Mouse (Mus musculus) hindbrain, embryonic 10.5 days (tissue): Measurements from ENCODE around the gene Hnrnpd. TPM values are rescaled to one million over a fixed set of nuclear protein-coding genes. Genes with fewer than 3 reads are reported as not detected.

Experiments
- DNase-seq: peaks from one replicate; pipeline ENCODE4 v3.0.0-alpha.2; 2017; ENCODE audit warnings: low spot score
- H3K27ac ChIP-seq: fragments of 300-500 bp; sonication (generic); 2 replicates; pipeline ENCODE4 v1.5.1; 2016; ENCODE audit warnings: mild to moderate bottlenecking, moderate library complexity
- H3K27me3 ChIP-seq: fragments of 300-500 bp; sonication (generic); 2 replicates; pipeline ENCODE4 v1.6.1; 2016; ENCODE audit warnings: mild to moderate bottlenecking; ENCODE audit not compliant: poor library complexity, insufficient read depth, severe bottlenecking
- H3K36me3 ChIP-seq: fragments of 300-500 bp; sonication (generic); 2 replicates; pipeline ENCODE4 v1.6.1; 2016; ENCODE audit warnings: mild to moderate bottlenecking, moderate library complexity
- H3K4me1 ChIP-seq: fragments of 300-500 bp; sonication (generic); replicated peaks from 2 replicates; pipeline ENCODE4 v1.6.1; 2016; ENCODE audit warnings: mild to moderate bottlenecking
- H3K4me3 ChIP-seq: fragments of 300-500 bp; sonication (generic); 2 replicates; pipeline ENCODE4 v1.5.1; 2016; ENCODE audit warnings: mild to moderate bottlenecking, moderate library complexity
- H3K9me3 ChIP-seq: fragments of 300-500 bp; sonication (generic); 2 replicates; pipeline ENCODE4 v1.6.1; 2016; ENCODE audit warnings: mild to moderate bottlenecking, moderate library complexity
- WGBS: fragments of 180-500 bp; shearing (Covaris S2); methylation state at CpG from one replicate; pipeline ENCODE4 v1.1.7; 2016; 5-methylcytosine and 5-hydroxymethylcytosine counted together
- polyA plus RNA-seq: library from polyadenylated mRNA; unstranded; fragments of >200 nt; fragmentation: Nextera tagmentation; extraction: Ambion mirVana; gene quantifications from 2 replicates; pipeline ENCODE4 v1.2.1, GENCODE M21; 2016

Gene Hnrnpd
- polyA plus RNA-seq, 1 experiment from 2014 or later = 280 TPM

DNA sequence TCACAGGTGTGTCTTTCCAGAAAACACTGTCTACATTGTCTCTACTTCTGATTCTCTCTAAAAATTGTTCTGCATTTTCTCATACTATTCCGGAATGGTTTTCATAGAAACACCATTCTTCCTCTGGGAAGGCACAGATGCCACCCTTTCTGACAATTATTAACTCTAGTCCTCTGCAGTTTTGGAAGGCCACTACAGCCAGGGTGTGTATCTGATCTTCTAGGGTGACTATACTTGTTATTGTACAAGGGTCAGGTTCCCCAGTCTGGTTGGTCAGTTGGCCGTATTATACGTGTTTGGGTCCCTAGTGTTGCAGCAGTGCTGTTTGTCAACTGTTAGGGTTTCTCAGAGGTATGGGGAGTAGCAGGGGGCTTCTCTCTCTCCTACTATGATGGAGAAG is 15.9 kb upstream of the Hnrnpd start:
- WGBS = 97% methylated on average over 3 of the region's 3 CpGs
- H3K4me3 ChIP-seq = no peak overlapping the region
- no peak for DNase-seq

GRCm38 (mm10) chr5:99994166-99994565 is 15.4 kb upstream of the Hnrnpd start:
- WGBS = 71% methylated on average over 3 of the region's 3 CpGs
- H3K27ac ChIP-seq = no peak overlapping the region
- H3K4me1 ChIP-seq = no peaks in the 10 kb centered on the region
- H3K36me3 ChIP-seq = no peaks in the 10 kb centered on the region
- no peak overlapping the region for H3K4me3 ChIP-seq
- H3K27me3 ChIP-seq = no peaks in the 10 kb centered on the region
- no peak for DNase-seq
- H3K9me3 ChIP-seq = peaks cover 3% of the 10 kb centered on the region; the same call in 1 of the 2 replicates

More for the DNA sequence above, 15.9 kb upstream of the Hnrnpd start:
- H3K36me3 ChIP-seq = no peaks in the 10 kb centered on the region
- no peaks in the 10 kb centered on the region for H3K27me3 ChIP-seq
- H3K4me1 ChIP-seq = no peaks in the 10 kb centered on the region
- peaks cover 3% of the 10 kb centered on the region; the same call in 1 of the 2 replicates for H3K9me3 ChIP-seq
- H3K27ac ChIP-seq = no peak overlapping the region

DNA sequence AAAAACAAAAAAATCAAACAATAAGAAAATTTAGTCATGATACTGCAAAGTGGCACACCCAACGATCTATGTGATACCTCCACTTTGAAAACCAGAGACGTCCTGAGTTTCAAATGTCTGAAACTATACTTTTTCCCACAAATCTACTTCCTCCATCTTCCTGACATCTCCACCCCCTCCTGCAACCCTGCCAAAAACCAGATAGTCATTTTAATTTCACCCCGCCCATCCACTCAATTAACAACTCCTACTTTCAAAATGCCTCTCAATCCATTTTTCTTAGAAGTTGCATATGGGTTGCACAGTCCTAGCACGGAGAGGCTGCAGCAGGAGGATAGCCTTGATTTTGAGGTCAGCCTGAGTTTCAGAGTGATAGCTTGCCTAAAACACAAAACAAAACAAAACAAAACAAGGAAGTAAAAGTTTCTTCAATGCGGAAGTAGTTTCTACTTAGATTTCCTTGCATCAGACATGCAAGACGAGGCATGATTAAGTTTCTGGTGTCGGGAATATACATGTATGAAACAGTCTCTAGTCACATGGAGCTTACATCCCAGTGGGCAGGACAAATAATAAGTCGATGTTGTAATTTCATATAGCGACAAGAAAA is 4.8 kb upstream of the Hnrnpd start:
- Histone ChIP-seq H3K9me3 (no peaks in the 10 kb centered on the region), H3K4me1 (peaks cover 4% of the 10 kb centered on the region), H3K27me3 (no peaks in the 10 kb centered on the region), H3K4me3 (no peak overlapping the region), H3K27ac (no peak overlapping the region), H3K36me3 (peaks cover 6% of the 10 kb centered on the region)
- no peak for DNase-seq
- WGBS = 92% methylated on average over 9 of the region's 9 CpGs

- under 1% methylated on average over 46 of the region's 50 CpGs for WGBS
These were observed 1.0 kb downstream of the Hnrnpd start for GRCm38 (mm10) chr5:99977516-99978301.

GRCm38 (mm10) chr5:99976334-99976955 is 2.3 kb downstream of the Hnrnpd start:
- no peak for DNase-seq
- Histone ChIP-seq H3K4me3 (peak overlapping the region; percentile 96), H3K27me3 (no peaks in the 10 kb centered on the region), H3K9me3 (no peaks in the 10 kb centered on the region), H3K36me3 (peaks cover 48% of the 10 kb centered on the region), H3K27ac (peak overlapping the region; percentile 100), H3K4me1 (peaks cover 39% of the 10 kb centered on the region)
- 27% methylated on average over 8 of the region's 8 CpGs for WGBS

More at GRCm38 (mm10) chr5:99977516-99978301, 1.0 kb downstream of the Hnrnpd start:
- peak overlapping the region; percentile 100 for H3K27ac ChIP-seq
- DNase-seq = peak; percentile 80
- H3K27me3 ChIP-seq = no peaks in the 10 kb centered on the region
- no peaks in the 10 kb centered on the region for H3K9me3 ChIP-seq
- H3K4me3 ChIP-seq = peak overlapping the region; percentile 96
- H3K36me3 ChIP-seq = peaks cover 36% of the 10 kb centered on the region
- peaks cover 38% of the 10 kb centered on the region for H3K4me1 ChIP-seq

DNA sequence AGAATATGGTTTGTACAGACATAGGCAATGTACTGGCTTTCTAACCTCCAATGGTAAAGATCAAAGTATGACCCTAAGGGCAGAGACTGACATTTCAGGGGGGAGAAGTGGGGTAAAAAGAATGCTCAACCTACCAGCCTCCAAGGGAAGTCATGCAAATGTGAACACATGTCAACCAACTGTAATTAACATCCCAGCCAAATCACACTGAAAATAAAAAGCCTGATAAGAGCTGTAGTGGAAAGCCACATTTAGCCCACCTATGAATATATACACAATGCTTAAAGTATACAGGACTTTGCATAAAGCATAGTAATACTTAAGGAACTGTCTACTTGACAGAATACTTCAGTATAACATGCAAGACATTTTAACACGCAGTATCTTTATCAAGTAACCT is 3.0 kb downstream of the Hnrnpd start:
- Histone ChIP-seq H3K27me3 (no peaks in the 10 kb centered on the region), H3K9me3 (no peaks in the 10 kb centered on the region), H3K36me3 (peaks cover 54% of the 10 kb centered on the region), H3K4me1 (peaks cover 39% of the 10 kb centered on the region), H3K27ac (no peak overlapping the region), H3K4me3 (peak overlapping the region; percentile 96)
- WGBS = 80% methylated on average over 1 of the region's 1 CpGs
- no peak for DNase-seq

GRCm38 (mm10) chr5:99975061-99975460 is 3.7 kb downstream of the Hnrnpd start:
- Histone ChIP-seq H3K4me1 (peaks cover 39% of the 10 kb centered on the region), H3K9me3 (no peaks in the 10 kb centered on the region), H3K27ac (no peak overlapping the region), H3K4me3 (peak overlapping the region; percentile 96), H3K27me3 (no peaks in the 10 kb centered on the region), H3K36me3 (peaks cover 56% of the 10 kb centered on the region)
- DNase-seq = no peak
- 76% methylated on average over 4 of the region's 4 CpGs for WGBS

DNA sequence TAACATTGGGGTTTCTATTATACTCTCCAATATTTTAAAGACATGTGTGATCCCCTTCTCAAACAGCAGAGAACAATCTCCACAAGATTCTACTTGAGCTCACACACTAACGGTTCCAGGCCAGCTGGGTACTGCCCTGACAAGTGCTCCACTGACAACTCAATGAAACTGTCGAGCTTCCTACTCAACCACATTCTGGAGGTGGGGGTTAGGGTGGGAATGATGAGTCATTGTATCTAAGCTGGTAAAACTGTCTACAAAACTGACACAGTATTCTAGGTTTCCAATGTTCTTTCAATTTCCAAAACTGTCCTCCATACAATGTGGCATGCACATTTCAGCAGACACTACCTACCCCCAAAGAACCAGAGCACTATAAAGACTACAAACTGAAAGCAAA is 4.8 kb downstream of the Hnrnpd start:
- Histone ChIP-seq H3K9me3 (no peaks in the 10 kb centered on the region), H3K4me1 (peaks cover 35% of the 10 kb centered on the region), H3K4me3 (peak overlapping the region; percentile 96; the same call in 1 of the 2 replicates), H3K36me3 (peaks cover 66% of the 10 kb centered on the region), H3K27ac (no peak overlapping the region), H3K27me3 (no peaks in the 10 kb centered on the region)
- no peak for DNase-seq
- 32% methylated on average over 2 of the region's 2 CpGs for WGBS

DNA sequence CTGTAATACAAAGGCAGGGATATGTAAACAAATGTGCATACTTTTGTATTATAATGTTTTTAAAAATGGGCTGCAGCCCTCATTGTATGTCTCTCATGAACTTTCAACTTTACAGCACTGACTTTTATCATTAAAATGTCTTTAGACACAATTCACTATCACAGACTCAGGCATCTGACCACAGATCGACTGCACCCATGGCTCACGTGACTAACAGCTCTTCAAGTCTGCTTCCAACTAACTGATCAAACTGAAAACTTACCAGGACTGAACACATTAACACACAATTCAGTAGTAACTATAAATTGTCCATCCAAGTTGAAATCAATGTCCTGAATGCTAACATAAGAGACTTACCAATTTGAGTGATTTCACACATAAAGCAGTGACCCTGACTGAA is 18.8 kb downstream of the Hnrnpd start:
- Histone ChIP-seq H3K36me3 (peaks cover 83% of the 10 kb centered on the region), H3K27ac (no peak overlapping the region), H3K4me3 (no peak overlapping the region), H3K9me3 (no peaks in the 10 kb centered on the region), H3K27me3 (no peaks in the 10 kb centered on the region), H3K4me1 (peaks cover 2% of the 10 kb centered on the region; the same call in 1 of the 2 replicates)
- DNase-seq = no peak
- 89% methylated on average over 2 of the region's 2 CpGs for WGBS

- Histone ChIP-seq H3K27ac (no peak overlapping the region), H3K4me3 (no peak overlapping the region), H3K4me1 (peaks cover 8% of the 10 kb centered on the region), H3K36me3 (peaks cover 77% of the 10 kb centered on the region), H3K9me3 (no peaks in the 10 kb centered on the region), H3K27me3 (no peaks in the 10 kb centered on the region)
- WGBS = 77% methylated on average over 2 of the region's 2 CpGs
- DNase-seq = no peak
These were observed 19.4 kb downstream of the Hnrnpd start for GRCm38 (mm10) chr5:99959236-99959936.

GRCm38 (mm10) chr5:99958666-99959065 is 20.1 kb downstream of the Hnrnpd start:
- H3K9me3 ChIP-seq = no peaks in the 10 kb centered on the region
- 98% methylated on average over 1 of the region's 1 CpGs for WGBS
- no peak overlapping the region for H3K4me3 ChIP-seq
- DNase-seq = no peak
- H3K27me3 ChIP-seq = no peaks in the 10 kb centered on the region
- H3K36me3 ChIP-seq = peaks cover 70% of the 10 kb centered on the region
- peaks cover 15% of the 10 kb centered on the region for H3K4me1 ChIP-seq
- H3K27ac ChIP-seq = no peak overlapping the region

DNA sequence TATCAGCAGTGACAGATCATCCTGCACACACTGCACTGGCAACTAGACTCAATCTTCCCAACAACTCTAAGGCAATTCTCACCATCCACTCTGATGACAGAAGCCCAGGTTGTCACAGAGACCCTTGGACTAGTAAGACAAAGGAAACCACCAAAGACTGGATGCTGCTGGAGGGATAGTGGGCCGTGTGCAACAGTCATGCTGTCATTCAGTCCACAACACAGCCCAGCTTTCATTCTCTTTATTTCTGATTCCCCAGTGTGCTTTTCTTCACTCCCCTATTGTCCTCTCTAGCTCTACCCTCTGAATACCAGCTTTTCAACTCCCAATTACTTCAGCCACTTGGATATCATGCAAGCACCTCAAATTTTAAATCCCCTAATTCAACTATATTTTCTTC is 24.9 kb downstream of the Hnrnpd start:
- H3K4me1 ChIP-seq = peaks cover 19% of the 10 kb centered on the region
- H3K36me3 ChIP-seq = peaks cover 59% of the 10 kb centered on the region
- no peak overlapping the region for H3K4me3 ChIP-seq
- H3K27me3 ChIP-seq = no peaks in the 10 kb centered on the region
- WGBS = 25% methylated on average over 1 of the region's 1 CpGs
- peak; percentile 42 for DNase-seq
- H3K9me3 ChIP-seq = no peaks in the 10 kb centered on the region
- H3K27ac ChIP-seq = peak overlapping the region; percentile 76
